Mouse (Mus musculus): ENCODE measurements around the gene Letmd1.
"Not testable (repeated sequence)": the region's sequence is repeated elsewhere in the genome, so short reads cannot be mapped to it uniquely, and the experiment has no call there.

The Letmd1 gene

DNA sequence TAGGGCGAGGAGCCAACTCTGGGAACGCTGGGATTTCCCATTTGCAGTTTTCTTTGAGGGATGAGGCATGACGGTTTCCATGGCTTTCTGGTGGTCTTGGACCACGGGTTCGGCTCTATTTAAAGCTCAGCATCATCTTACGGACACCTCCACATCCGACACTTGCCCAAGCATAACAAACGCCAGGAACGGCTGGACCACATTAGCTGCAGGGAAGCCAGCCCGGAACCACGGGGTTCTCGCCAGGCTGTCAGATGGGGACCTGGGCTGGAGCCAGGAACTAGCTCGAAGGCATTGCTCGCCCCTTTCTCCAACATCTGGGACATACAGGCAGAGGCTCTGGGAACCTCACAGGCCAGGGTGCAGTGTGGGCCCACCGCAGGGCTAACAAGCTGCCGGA, 17.6 kb upstream of the Letmd1 start:
- no peak for DNase-seq (ENCODE audit: low spot score)

GRCm38 (mm10) chr15:100452486-100452885, 16.3 kb upstream of the Letmd1 start:
- no peak for DNase-seq (ENCODE audit: low spot score)

DNA sequence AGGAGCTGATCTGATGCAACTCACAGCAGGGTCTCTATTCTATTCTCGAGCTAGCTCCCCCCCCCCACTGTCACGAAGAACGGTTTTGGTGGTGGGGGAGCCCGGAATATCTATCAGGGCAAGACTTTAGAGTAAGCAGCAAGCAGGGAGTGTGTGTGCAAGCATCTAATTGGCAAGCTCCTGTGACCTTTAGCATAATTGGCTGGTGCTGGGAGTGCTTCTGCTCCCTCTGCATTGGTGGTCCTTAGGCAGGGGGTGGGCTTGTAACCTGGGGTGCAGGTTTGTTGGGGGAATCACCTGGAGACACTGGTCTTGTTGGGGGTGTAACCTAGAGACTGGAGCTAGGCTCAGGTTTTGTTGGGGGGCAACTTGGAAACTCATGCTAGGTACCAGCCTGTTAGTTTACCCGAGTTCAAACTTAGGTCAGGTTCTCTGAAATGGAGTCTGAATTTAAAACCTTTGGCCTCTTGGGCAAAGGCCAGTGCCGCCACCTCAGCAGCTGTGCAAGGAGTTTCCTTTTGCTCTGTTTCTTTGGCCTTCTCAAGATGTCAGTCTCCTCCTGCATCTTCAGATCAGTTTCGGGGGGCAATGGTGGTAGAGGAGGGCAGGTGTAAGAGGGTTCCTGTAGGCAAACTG, 12.3 kb upstream of the Letmd1 start:
- no peak for DNase-seq (ENCODE audit: low spot score)

- DNase-seq (ENCODE audit: low spot score): no peak
Measured at GRCm38 (mm10) chr15:100457340-100457739, 11.5 kb upstream of the Letmd1 start.

GRCm38 (mm10) chr15:100458055-100458454, 10.8 kb upstream of the Letmd1 start:
- DNase-seq (ENCODE audit: low spot score): no peak

GRCm38 (mm10) chr15:100460942-100461341, 7.9 kb upstream of the Letmd1 start:
- no peak for DNase-seq (ENCODE audit: low spot score)

DNA sequence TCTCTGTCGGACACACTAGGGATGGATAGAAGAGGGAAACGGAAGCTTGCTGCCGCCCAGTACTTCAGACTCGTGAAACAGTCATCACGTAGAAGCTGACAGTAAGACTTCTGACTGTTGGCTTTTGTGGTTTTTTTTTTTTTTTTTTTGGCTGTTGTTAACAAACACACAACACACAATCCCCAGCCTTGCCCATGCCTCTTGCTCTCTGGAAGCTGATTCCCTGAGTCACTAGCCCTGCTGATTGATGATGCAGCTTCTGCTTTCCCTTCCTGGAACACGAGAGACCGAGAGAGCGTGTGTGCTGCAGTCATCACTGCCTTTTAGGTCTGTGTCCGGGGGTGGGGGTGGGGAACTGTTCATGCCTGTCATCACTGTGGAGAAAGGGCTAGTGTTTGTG, 7.2 kb upstream of the Letmd1 start:
- DNase-seq (ENCODE audit: low spot score): no peak

- DNase-seq (ENCODE audit: low spot score): no peak
Measured at GRCm38 (mm10) chr15:100462086-100462485, 6.7 kb upstream of the Letmd1 start.

DNA sequence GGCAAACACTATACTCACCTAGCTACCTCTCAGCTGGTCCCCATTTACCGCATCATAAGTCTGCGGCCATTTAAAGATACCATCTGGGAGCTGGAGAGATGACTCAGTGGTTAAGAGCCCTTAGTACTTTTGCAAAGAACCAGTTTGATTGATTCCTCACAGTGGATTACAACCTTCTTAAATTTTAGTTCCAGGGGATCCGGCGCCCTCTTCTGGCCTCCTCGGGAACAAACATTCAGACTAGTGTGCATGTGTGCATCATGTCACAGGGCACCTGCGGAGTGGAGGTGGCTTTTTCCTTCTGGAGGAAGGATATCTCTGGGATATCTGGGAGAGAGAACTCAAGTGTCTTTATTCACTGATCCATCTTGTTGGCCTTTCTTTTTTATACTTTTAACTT, 5.1 kb upstream of the Letmd1 start:
- peak; percentile 69 for DNase-seq (ENCODE audit: low spot score)

- DNase-seq (ENCODE audit: low spot score): no peak
Measured at GRCm38 (mm10) chr15:100465432-100465831, 3.4 kb upstream of the Letmd1 start.

GRCm38 (mm10) chr15:100467738-100468137, 1.1 kb upstream of the Letmd1 start:
- no peak for DNase-seq (ENCODE audit: low spot score)

DNA sequence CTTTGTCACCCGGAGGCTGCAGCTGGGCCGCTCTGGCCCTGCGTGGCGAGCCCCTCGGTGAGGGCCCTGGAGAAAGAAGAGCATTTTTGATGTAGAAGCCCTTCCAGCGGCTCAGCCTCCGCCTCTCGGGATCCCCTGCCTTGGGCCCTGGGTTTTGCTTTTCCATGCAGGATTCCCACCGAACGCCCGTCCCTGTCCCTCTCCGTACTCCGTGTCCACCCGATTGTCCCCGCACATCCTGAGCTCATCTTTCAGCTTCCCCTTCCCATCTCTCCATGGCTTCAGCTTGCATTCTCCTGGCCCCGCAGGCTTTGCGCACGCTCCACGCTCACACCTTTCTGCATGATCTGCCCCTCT, 344 bp downstream of the Letmd1 start:
- no peak for DNase-seq (ENCODE audit: low spot score)

GRCm38 (mm10) chr15:100470037-100470436, 1.2 kb downstream of the Letmd1 start:
- no peak for DNase-seq (ENCODE audit: low spot score)

DNA sequence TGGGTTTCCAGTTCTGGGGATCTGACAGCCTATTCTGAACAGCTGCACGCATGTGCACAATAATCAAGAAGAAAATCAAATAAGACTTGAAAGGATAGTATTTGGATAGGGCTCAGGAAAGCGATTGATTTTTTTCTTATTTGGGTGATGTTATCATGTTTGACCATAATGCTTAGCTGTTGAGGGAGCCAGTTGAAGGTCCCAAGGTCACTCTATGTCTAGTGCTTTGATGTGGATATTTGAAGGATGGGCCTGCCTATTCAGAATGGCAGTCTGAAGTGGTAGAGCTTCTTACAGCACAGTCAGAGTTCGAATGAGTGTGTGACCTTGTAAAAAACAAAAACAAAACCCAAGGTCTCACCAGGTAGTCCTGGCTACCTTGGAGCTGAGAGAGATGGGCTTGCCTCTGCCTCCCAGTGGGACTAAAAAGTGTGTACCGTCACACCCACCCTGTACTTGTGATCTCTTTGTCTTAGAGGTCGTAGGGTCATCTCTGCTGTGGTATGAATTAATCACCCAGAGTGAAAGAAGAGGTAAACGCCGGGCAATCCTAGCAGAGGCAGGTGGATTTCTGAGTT, 5.2 kb downstream of the Letmd1 start:
- no peak for DNase-seq (ENCODE audit: low spot score)

DNA sequence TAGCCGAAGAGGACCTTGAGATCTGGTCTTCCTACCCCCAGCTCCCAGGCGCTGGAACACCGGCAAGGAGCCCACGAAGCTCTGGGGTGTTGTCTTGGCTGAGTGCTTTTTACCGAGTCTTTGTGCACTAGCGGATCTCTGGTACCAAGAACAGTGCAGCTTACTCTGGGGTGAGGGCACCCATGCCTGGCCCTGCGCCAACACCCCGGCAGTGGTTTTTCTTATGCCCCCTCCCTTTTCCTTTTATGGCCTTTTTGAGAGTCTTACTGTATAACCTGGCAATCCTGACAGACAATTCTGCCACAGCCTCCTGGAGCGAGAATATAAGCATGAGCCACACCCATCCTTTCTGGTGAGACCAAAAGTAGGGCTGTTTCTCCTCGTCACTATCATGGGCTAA, 9.5 kb downstream of the Letmd1 start:
- DNase-seq (ENCODE audit: low spot score): no peak

DNA sequence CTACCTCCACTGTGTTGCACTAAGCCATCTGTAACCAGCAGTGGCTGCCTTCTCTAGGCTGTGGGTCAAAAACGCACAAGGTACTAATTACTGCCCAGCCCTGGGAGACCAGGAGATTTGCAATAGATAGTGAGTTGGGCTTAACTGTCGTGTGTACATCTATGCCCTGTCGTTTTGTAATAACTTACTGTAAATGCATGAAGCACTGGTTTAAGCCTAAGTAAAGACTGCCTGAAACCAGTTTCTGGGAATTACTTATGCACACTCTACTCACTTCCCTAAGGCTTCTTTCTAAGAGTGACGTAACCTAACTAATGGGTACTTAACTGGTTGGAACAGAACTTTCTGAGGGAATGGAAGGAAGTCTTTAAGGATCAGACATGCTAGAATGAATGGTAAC, 10.1 kb downstream of the Letmd1 start:
- no peak for DNase-seq (ENCODE audit: low spot score)

DNA sequence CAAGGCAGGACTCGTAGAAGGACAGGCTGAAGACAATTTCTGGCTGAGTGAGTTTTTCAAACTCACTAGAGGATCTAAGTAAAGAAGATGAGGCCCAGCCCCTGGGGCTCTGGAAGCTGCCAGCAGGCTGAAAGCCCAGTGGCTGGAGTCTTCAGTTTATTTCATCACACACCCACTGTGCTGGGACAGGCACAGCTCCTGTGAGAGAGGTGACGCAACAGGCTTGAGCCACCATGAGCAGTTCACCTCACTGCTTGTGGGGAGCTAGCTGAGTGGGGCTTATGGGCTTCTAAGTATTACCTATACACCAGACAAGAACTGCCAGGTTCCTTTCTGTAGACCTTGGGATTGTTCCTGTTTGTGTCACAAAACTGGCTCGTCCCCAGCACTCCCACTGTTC, 16.8 kb downstream of the Letmd1 start:
- no peak for DNase-seq (ENCODE audit: low spot score)

GRCm38 (mm10) chr15:100486450-100486849, 17.6 kb downstream of the Letmd1 start:
- DNase-seq (ENCODE audit: low spot score): no peak

- no peak for DNase-seq (ENCODE audit: low spot score)
Measured at GRCm38 (mm10) chr15:100487050-100487449, 18.2 kb downstream of the Letmd1 start.

DNA sequence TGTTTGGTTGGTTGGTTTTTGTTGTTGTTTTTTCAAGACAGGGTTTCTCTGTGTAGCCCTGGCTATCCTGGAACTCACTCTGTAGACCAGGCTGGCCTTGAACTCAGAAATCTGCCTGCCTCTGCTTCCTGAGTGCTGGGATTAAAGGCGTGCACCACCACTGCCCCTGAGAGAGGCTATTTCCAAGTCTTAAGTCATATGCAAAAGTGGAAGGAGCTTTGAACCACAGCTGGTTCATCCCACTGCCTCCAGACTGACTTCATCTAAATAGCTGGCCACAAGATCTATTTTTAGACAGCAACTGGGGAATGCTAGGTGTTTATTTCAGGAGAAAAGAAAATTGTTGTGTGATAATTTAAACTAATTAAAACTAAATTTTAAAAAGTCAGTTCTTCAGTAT, 19.5 kb downstream of the Letmd1 start:
- not testable (repeated sequence) for DNase-seq (ENCODE audit: low spot score)

DNA sequence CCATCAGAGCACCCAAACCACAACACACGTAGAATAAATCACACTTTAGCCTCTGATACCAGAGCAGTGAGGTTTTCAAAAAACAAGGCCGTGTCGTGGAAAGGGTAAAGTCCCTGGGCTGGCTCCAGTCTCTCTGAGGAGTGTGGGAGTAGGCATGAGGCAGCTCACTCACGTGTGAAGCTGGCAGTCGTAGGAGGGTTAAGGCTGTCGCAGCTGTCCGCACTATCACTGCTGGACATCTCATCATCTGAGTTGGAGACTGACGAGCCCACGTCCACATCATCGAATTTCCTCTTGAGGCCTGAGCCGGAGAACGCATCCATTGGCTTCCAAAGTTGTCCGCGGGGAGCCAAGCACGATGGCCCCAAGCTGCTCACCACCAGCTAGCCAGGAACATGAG, 20.4 kb downstream of the Letmd1 start:
- no peak for DNase-seq (ENCODE audit: low spot score)

- no peak for DNase-seq (ENCODE audit: low spot score)
Measured at GRCm38 (mm10) chr15:100491966-100492365, 23.1 kb downstream of the Letmd1 start.

GRCm38 (mm10) chr15:100494647-100495046, 25.8 kb downstream of the Letmd1 start:
- no peak for DNase-seq (ENCODE audit: low spot score)

DNA sequence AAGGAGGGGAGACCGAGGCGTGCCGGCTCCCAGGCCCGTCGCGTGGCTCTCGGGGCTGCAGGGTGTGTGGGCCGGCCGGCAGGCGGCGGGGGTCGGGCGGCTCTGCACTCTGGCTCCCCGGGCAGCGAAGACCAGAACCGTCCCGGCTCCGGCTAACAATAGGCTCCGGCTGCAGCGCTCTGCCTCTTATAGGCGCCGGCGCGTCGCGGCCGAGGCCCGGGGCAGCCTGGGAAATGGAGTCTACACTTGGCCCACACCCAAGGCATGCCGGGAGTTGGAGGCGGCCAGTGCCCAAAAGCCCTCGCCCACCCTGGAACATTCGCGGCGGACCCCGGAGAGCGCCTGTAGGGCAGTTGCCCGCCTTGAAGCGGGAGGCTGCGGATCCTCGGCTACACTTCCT, 26.3 kb downstream of the Letmd1 start, which contains the start of gene Csrnp2:
Gene Csrnp2, minus strand, starts transcription at position 387 of the 400 bp plus-strand sequence.
- DNase-seq (ENCODE audit: low spot score): peak; percentile 75
